Mouse (Mus musculus): ENCODE data around the gene Nr2f2. TPM values are rescaled to one million over a fixed set of nuclear protein-coding genes. Genes with fewer than 3 reads are reported as not detected.

Nr2f2 gene
- polyA plus RNA-seq, 1 experiment from 2014 or later: 165 TPM

DNA sequence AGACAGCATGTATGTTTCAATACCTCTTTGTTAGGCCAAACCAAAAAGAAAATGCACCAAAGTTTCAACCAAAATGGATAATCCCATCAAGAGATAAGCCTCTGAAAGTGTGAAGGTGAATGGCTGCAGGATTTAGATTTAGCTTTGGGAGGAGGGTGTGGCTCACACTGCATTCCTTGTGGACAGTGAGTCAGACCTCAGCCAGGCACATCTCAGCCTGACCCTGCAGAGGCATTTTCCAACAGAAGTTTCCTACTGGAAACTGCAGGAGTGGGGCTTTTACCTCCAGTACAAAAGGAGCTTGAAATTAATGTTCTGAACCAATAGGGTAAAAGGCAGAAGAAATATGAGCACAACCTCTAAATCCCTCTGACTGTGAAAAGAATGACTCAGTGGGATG lies 62.1 kb downstream of the Nr2f2 start:
- no peak for ATAC-seq (ENCODE audit: low FRiP score, low TSS enrichment)
- Histone ChIP-seq H3K4me3 (ENCODE audit: low read length) (no peak overlapping the region), H3K27ac (ENCODE audit: low read length) (no peak overlapping the region), H3K36me3 (ENCODE audit: insufficient read depth, low read length) (no peaks in the 10 kb centered on the region), H3K9me3 (ENCODE audit: low read length) (no peaks in the 10 kb centered on the region), H3K27me3 (ENCODE audit: insufficient read depth, low read length) (no peaks in the 10 kb centered on the region), H3K9ac (replicated peaks; ENCODE audit: low read length) (no peak overlapping the region), H3K4me2 (replicated peaks; ENCODE audit: low read depth, low read length) (no peak overlapping the region), H3K4me1 (ENCODE audit: insufficient read depth, low read length) (no peaks in the 10 kb centered on the region)
